Mouse (Mus musculus) small intestine, adult 2 months (tissue): ENCODE measurements around the gene Micu1. TPM values are rescaled to one million over a fixed set of nuclear protein-coding genes. Genes with fewer than 3 reads are reported as not detected.

Source experiments
- H3K27ac ChIP-seq: fragments of 200-500 bp; 2 replicates; pipeline ENCODE4 v1.5.1; 2012; ENCODE audit warnings: low read depth, low read length, control low read depth, inconsistent platforms; ENCODE audit not compliant: insufficient read depth
- H3K27me3 ChIP-seq: fragments of 200-500 bp; 2 replicates; pipeline ENCODE4 v1.6.1; 2012; ENCODE audit warnings: mild to moderate bottlenecking, moderate library complexity, low read length, inconsistent platforms; ENCODE audit not compliant: control insufficient read depth, insufficient read depth
- H3K36me3 ChIP-seq: fragments of 200-500 bp; 2 replicates; pipeline ENCODE4 v1.6.1; 2012; ENCODE audit warnings: mild to moderate bottlenecking, low read length, control low read depth, inconsistent platforms; ENCODE audit not compliant: control insufficient read depth, insufficient read depth
- H3K4me1 ChIP-seq: fragments of 200-500 bp; 2 replicates; pipeline ENCODE4 v1.6.1; 2012; ENCODE audit warnings: low read length, inconsistent platforms, mixed read lengths; ENCODE audit not compliant: control insufficient read depth, insufficient read depth, insufficient read length
- H3K4me3 ChIP-seq: fragments of 200-500 bp; 2 replicates; pipeline ENCODE4 v1.5.1; 2012; ENCODE audit warnings: low read depth, mild to moderate bottlenecking, control low read depth, inconsistent platforms, low read length, moderate library complexity
- CTCF ChIP-seq: fragments of 200-500 bp; IDR thresholded peaks from 2 replicates; pipeline ENCODE4 v1.5.1; 2012; ENCODE audit warnings: low read depth, mild to moderate bottlenecking, control low read depth, inconsistent platforms, low read length, moderate library complexity, mixed read lengths; ENCODE audit not compliant: insufficient replicate concordance, insufficient read length; ENCODE audit errors: extremely low read depth
- POLR2A ChIP-seq: fragments of 200-500 bp; IDR thresholded peaks from 2 replicates; pipeline ENCODE4 v1.6.1; 2012; ENCODE audit warnings: low read depth, mild to moderate bottlenecking, control low read depth, inconsistent platforms, low read length, moderate library complexity
- WGBS: fragments of 180-500 bp; shearing (Covaris S2); methylation state at CpG from one replicate; pipeline ENCODE4 v1.1.7; 2018; 5-methylcytosine and 5-hydroxymethylcytosine counted together
- polyA plus RNA-seq: library from polyadenylated mRNA; depleted of rRNA; stranded (reverse); fragments of >200 nt; gene quantifications from 2 replicates; pipeline ENCODE4 v1.2.3, GENCODE M21; 2012

Gene Micu1
- polyA plus RNA-seq, 1 experiment: 134 TPM

DNA sequence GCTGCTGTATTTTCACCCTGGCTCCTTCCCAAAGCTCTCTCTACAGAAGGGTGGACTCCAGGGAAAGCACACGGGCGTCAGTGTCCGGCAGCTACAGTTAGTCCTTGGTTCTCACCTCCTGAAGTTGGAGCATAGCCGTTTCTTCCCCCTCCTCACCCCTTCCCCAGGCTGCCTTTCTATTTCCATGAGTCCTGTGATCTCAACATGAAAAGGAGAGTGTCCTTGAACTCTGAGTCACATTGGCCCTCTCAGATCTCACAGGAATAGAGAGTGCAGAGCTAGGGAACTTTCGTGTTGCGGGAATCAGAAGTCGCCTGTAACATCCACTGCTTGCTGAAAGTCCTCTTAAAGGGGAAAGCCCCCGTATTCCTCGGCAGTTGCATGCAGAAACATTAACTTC lies 116.9 kb downstream of the Micu1 start:
- H3K36me3 ChIP-seq: peaks cover 13% of the 10 kb centered on the region
- no peaks in the 10 kb centered on the region for H3K27me3 ChIP-seq
- WGBS: 89% methylated on average over 9 of the region's 9 CpGs
- H3K27ac ChIP-seq: no peak overlapping the region
- TF ChIP-seq CTCF: no peak
- TF ChIP-seq POLR2A: no peak
- no peak overlapping the region for H3K4me3 ChIP-seq
- no peaks in the 10 kb centered on the region for H3K4me1 ChIP-seq

DNA sequence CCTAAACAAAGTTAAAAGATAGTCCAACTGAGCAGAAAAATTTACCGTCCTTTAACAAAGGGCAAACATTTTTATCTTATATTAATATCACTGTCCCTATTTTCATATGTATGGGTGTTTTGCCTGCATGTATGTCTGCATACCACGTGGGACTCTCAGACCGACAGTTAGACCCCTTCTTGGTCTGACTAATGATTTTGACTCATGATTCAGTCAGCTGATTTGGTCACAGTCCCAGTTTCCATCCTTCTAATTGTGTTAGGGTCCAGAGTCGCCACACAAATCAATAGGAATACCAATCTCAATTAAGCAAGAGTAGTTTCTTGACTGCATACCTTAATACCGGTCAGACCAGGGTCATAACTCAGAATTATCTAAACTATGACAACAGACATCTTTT lies 118.6 kb downstream of the Micu1 start:
- H3K27me3 ChIP-seq: no peaks in the 10 kb centered on the region
- 90% methylated on average over 5 of the region's 5 CpGs for WGBS
- H3K27ac ChIP-seq: no peak overlapping the region
- no peak for TF ChIP-seq CTCF
- no peak for TF ChIP-seq POLR2A
- peaks cover 13% of the 10 kb centered on the region for H3K36me3 ChIP-seq
- H3K4me1 ChIP-seq: no peaks in the 10 kb centered on the region
- no peak overlapping the region for H3K4me3 ChIP-seq

DNA sequence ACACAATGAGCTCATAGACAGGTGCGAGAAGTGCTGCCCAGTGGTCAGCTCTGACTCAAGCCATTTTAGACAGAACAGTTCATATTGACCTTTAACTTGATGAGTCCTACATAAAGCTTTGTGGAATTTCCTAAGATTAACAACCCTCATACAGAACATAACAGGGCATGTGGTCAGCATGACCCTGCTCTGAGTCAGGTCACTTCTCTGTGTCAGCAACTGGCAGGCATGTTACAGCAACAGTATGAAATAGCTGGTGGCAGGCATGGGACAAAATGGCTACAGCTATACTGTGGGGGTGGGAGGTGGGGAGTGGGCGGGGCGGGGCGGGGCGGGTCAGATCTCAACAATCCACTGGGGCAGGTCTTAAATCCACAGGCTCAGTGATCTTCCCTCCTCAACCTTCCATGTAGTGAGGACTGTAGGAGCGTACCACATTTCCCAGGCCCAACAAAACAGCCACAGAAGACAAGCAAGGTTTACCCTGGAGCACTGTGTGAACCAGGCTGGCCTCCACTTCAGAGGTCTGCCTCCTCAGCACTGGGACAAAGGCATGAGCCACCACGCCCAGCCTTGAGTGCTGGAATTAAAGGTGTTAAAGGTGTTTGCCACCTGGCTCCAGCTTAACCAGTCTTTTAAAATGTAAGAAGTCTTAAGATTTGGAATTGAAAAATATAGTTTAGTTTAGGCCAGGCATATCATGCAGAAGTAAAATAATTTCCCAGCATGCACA lies 119.2 kb downstream of the Micu1 start:
- Histone ChIP-seq H3K27me3 (no peaks in the 10 kb centered on the region), H3K36me3 (peaks cover 13% of the 10 kb centered on the region), H3K4me3 (no peak overlapping the region), H3K4me1 (no peaks in the 10 kb centered on the region), H3K27ac (no peak overlapping the region)
- 85% methylated on average over 7 of the region's 7 CpGs for WGBS
- TF ChIP-seq POLR2A: no peak
- no peak for TF ChIP-seq CTCF

DNA sequence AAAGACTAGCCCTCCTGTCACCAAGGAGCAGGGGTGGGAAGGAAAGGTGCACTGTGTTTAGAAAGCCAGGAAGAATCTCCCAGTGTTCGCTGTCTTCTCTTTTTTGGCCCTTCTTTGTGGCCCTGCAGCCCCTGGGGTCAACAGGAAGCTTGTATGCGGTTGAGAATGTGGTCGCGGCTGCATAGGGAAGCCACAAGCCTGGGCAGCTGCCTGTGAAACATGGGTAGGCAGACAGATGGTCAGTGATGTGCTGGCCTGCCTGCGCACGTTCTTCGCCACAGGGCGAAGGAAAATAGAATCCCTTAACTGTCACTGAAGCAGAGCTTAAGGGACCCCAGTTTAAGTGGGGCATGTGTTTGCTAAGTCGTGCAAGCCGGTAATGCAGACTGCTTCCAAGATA lies 120.6 kb downstream of the Micu1 start:
- 88% methylated on average over 10 of the region's 10 CpGs for whole genome bisulfite sequencing
- Histone ChIP-seq H3K4me3 (no peak overlapping the region), H3K27ac (no peak overlapping the region), H3K36me3 (peaks cover 23% of the 10 kb centered on the region), H3K4me1 (no peaks in the 10 kb centered on the region), H3K27me3 (no peaks in the 10 kb centered on the region)
- no peak for TF ChIP-seq POLR2A
- no peak for TF ChIP-seq CTCF

DNA sequence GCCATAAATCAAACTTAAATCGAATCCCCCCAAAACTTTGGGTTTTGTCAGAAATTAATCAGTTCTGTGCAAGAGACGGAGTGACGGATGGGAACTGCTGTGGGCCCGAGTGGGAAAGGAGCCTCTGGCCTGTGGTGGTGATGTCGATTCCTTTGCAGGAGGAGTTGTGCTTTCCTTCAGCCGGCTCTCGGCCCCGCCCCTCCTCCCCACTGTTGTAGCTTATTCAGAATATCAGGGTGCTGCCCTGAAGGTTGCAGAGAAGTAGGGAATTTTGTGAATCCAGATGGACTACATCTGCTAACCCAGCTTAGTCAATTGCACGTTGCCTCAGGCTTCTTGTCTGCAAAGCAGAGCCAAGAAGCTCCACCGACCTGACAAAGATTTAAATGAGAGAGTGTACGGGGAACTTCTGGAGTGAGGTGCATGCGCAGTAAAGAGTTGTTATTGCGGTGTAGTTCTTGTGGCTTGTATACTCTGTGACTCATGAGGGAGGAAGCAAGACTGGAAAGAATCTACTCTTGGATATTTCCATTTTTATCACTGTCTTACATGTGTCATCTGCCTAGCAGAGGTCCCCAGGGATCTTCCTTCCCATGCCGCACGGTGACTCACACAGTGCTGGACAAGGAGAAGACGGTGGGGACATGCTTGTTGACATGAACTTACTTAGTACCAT lies 123.0 kb downstream of the Micu1 start:
- 83% methylated on average over 16 of the region's 16 CpGs for WGBS
- no peak for TF ChIP-seq POLR2A
- no peak for TF ChIP-seq CTCF
- no peaks in the 10 kb centered on the region for H3K4me1 ChIP-seq
- H3K27ac ChIP-seq: no peak overlapping the region; the same call in 1 of the 2 replicates
- H3K4me3 ChIP-seq: no peak overlapping the region
- no peaks in the 10 kb centered on the region for H3K27me3 ChIP-seq
- peaks cover 34% of the 10 kb centered on the region for H3K36me3 ChIP-seq

DNA sequence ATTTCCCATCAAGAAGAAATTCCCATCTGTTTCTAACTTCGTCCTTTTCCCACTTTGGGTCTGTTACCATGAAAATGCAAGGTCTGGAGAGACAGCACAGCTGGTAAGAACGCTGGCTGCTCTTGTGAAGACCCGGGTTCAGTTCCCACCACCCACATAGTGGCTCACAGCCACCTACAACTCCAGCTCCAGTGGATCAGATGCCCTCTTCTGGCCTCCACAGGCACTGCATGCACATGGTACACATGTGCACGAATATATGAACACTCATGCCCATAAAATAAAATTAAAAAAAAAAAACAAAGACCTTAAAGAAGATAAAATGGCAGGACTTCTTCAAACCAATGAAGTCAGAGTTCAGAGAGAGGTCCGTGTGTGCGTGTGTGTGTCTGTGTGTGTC lies 127.6 kb downstream of the Micu1 start:
- H3K4me3 ChIP-seq: no peak overlapping the region
- no peak overlapping the region for H3K27ac ChIP-seq
- no peaks in the 10 kb centered on the region for H3K27me3 ChIP-seq
- H3K4me1 ChIP-seq: no peaks in the 10 kb centered on the region
- peak; percentile 19; the same call in 1 of the 2 replicates for TF ChIP-seq CTCF
- no peak for TF ChIP-seq POLR2A
- WGBS: 98% methylated on average over 6 of the region's 6 CpGs
- peaks cover 37% of the 10 kb centered on the region for H3K36me3 ChIP-seq

DNA sequence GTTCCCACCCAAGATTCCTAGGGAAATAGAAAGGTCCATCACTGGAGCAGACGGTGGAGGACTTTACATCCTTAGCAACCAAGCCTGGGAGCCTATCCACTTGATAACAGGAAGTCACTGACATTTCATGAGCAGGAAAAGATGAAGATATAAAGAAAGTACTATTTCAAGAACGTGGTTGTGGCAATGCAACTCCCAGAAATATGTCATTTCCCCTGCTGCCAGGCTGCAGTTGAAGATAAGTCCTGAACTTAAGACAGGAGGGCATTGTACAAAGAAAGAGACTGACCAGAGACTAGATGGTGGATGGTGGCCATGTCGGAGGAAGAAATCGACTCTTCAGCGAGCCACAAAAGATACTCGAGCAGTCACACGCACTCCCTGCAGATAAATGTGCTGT lies 129.7 kb downstream of the Micu1 start:
- Histone ChIP-seq H3K4me3 (no peak overlapping the region), H3K36me3 (peaks cover 36% of the 10 kb centered on the region), H3K27ac (no peak overlapping the region), H3K4me1 (no peaks in the 10 kb centered on the region; the same call in 1 of the 2 replicates), H3K27me3 (no peaks in the 10 kb centered on the region)
- 73% methylated on average over 7 of the region's 7 CpGs for WGBS
- TF ChIP-seq CTCF: no peak
- TF ChIP-seq POLR2A: no peak
